Mouse (Mus musculus): ENCODE measurements around the gene Gabra1. TPM values are rescaled to one million over a fixed set of nuclear protein-coding genes. Genes with fewer than 3 reads are reported as not detected.

Gabra1 gene
- polyA plus RNA-seq, 1 experiment from 2014 or later = 1.3 TPM

DNA sequence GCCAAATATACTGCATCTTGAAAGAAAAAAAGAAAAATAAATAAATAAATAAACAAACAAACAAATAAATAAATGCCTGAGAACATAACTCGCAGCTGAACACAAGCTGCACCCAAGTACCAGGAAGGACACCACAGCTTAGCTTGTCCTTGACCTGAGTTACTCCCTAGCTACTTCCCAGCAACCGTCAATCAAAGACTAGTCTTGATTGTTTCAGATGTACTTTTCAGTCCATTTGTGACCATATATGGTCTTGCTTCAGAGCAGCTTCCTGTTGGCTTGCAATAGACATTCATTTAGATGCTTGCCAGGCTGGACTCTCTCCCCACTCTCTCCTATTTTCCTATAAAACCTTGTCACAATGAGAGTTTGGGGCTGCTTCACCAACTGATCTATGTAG is 87.2 kb downstream of the Gabra1 start:
- Histone ChIP-seq H3K4me3 (ENCODE audit: low read depth, low read length) (no peak overlapping the region), H3K27me3 (replicated peaks; ENCODE audit: control insufficient read depth, insufficient read depth, low read length) (no peaks in the 10 kb centered on the region), H3K9me3 (ENCODE audit: control insufficient read depth, low read length) (no peaks in the 10 kb centered on the region), H3K27ac (ENCODE audit: low read depth, low read length) (no peak overlapping the region), H3K9ac (ENCODE audit: low read depth, low read length) (no peak overlapping the region), H3K36me3 (ENCODE audit: control insufficient read depth, insufficient read depth, low read length) (no peaks in the 10 kb centered on the region), H3K4me1 (replicated peaks; ENCODE audit: control insufficient read depth, insufficient read depth, low read length) (no peaks in the 10 kb centered on the region), H3K4me2 (no peak overlapping the region)
- WGBS = 79% methylated on average over 2 of the region's 2 CpGs
- ATAC-seq (replicated peaks; ENCODE audit: low FRiP score) (no peak), DNase-seq (ENCODE audit: low spot score) (no peak)

Other genes starting within 250 kb of the Gabra1 start
- not detected in 2 replicates for gene Gabrg2, start 182.1 kb downstream of the Gabra1 start, polyA plus RNA-seq (2014; fragmentation: Nextera tagmentation; extraction: Ambion mirVana)
- not detected in 2 replicates for gene Gabra6, start 138.1 kb upstream of the Gabra1 start, polyA plus RNA-seq (2014; fragmentation: Nextera tagmentation; extraction: Ambion mirVana)
- gene Gabrb2, start 236.8 kb upstream of the Gabra1 start, polyA plus RNA-seq (2014; fragmentation: Nextera tagmentation; extraction: Ambion mirVana) = 0.48 and 0.69 TPM in 2 replicates